Mouse (Mus musculus): Measurements from ENCODE around the gene Lrrc29.

Lrrc29 gene

DNA sequence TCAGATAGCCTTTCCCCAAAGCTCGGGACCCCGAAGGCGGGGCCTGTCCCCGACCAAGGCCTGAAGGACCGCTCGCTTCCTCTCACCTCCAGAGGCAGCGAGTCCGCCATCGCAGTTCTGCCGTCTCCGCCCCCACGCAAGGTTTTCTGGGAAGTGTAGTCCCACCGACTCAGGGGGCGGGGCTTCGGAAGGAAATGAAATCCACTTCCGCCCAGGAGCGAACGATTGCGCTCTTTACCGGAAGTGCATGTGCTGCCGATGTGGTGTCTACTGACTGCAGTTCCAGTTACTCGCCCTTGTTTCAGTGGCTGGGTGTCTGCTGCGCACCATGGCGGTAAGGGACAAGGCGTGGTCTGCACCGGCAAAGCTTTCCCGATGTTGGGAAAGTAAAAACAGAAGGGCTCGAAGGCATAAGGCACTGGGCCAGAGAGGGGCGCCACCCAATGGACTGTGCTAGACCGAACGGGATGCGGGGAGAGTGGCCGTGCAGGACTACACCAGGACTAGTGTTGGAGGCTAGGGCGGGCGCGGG, at the start of gene Lrrc29, which contains the start of gene Tmem208:
Lrrc29 (minus strand) TSS at position 138 of the 532 bp plus-strand sequence.
Tmem208 (plus strand) TSS at position 214 of the 532 bp plus-strand sequence.
- peak; percentile 97 for DNase-seq

DNA sequence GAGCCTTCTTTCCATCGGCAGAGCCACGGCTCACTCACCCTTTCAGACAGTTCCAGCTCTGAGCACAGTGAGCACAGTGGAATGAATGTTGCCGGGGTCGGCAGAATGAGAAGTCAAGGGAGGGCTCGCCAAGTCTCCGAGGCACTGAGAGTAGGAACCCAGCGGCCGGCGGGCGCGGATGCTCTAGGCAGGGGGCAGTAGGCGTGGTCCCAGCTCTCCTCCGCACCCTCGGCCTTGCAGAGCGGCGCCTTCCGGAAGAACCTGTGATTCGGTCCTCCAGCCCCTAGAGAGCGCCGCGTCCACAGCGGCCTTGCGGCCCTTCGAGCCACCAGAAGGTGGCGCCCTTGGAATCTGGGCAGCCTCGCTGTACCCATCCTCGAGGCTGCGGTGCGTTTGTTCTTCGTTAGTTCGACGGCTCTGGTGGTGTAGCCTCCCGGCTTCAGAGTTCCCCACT, 48.5 kb upstream of the Lrrc29 start:
- no peak for DNase-seq

DNA sequence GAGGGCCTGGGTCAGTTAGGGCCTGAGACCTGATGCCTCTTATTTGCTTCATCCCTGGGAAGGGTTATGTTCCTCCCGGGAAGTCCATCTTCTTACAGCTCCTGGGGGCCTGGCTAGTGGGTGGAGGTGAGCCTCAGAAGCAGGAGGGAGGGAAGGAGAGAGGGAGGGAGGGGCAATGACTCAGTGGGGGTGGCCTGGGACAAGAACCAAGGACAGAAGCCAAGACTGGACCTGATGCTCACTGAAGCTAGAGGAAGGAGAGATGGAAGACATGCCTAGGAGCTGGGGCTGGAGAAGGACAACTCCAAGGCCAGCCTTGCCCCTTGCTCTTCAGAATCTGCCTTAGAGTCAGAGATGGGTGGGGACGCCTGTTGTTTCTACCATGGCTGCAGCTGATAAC, 47.0 kb upstream of the Lrrc29 start, which contains the start of gene Plekhg4:
Plekhg4 (plus strand) TSS at position 243 of the 400 bp plus-strand sequence.
- no peak for DNase-seq

GRCm38 (mm10) chr8:105372473-105372872, 46.4 kb upstream of the Lrrc29 start:
- no peak for DNase-seq

- no peak for DNase-seq
Observed at GRCm38 (mm10) chr8:105367107-105367506, 41.0 kb upstream of the Lrrc29 start.

DNA sequence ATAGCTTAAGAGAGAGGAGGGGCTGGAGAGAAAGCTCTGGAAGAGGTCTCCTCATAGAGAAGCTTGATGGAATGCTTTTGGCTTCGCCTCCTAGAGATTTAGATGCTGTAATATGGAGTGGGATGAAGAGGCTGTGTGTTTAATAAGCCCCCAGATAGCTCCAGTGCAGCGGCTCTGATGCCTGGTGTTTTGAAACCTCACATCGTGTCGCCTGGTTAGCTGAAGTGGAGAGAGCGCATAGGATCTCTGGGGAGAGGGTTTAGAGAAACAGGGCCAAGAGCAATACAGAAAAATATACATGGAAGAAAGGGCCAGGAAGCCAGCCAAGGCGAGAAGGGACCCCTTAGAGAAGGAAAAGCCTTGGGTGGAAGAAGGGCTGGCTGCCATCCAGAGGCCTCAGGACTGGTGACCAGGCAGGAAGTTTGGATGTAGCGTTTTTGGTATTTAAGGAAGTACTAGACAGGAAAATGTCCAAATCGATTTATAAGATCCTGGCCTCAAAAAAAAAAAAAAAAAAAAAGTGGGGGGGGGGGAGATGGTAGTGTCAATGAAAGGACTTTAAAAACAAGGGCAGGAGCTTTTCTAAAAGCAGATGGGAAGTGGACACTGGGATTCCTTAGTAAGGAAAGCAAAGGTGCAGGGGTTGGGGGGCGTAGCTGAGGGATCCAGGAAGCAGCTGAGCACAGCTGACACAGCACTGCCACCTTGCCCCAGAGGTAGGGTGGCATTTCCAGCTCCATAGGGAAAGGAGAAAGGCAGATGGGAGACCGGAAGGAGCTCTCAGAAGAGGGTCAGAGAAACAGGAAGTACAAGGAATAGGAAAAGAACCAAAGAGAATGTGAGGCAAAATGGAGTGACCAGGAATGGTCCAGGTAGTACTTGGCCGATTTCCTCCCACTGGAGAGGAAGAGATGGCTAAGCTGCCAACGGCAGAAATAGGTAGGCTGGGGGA, 35.9 kb upstream of the Lrrc29 start:
- DNase-seq: peak; percentile 43

- no peak for DNase-seq
Observed at GRCm38 (mm10) chr8:105359646-105360045, 33.6 kb upstream of the Lrrc29 start.

DNA sequence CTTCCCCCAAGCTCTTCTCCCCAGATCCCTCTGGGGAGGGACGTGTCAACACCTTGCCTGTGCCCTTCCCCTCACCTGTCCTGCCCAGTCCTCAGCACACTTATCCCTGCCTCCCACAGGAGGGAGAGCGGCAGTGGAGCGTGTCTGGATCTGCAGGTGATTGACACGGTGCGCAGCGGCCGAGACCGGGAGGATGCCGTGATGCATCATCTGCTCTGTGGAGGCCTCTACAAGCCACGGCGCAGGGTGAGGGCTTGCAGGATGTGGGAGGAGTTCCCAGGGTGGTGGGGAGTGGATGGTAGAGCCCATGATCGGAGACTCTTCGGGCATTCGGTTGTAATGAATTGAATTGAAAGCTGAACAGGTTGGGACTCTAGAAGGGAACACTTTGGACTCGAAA, 33.1 kb upstream of the Lrrc29 start:
- DNase-seq: no peak

GRCm38 (mm10) chr8:105356681-105357080, 30.6 kb upstream of the Lrrc29 start:
- DNase-seq: no peak

DNA sequence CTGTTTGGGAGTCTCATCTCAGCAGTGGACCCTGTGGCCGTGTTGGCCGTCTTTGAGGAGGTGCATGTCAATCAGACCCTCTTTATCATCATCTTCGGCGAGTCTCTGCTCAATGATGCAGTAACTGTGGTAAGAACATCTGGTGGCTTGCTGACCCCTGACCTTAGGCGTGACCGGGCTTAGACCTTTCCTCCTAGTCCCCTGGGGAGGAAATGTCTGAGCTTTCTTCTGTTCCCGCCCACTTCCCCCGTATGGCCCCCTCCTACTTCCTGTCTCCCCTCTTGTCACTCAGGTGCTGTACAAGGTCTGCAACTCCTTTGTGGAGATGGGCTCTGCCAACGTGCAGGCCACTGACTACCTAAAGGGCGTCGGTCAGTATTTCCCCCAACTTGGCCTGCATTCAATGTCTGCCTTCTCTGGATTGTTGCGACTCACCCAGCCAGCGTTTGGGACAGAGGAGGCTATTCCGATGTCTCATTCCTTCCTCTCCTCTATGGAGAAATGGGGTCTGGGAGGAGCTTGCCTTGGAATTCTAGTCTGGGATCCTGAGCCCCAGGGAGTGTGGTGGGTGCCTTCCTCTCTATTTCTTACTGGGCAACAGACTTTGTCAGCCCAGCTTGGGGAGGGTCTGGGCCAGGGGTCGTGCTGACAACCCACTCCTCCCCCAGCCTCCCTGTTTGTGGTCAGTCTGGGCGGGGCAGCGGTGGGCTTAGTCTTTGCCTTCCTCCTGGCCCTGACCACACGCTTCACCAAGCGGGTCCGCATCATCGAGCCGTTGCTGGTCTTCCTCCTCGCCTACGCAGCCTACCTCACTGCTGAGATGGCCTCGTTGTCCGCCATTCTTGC, 29.3 kb upstream of the Lrrc29 start:
- peak; percentile 65 for DNase-seq

GRCm38 (mm10) chr8:105354549-105354948, 28.5 kb upstream of the Lrrc29 start:
- no peak for DNase-seq

- DNase-seq: no peak
Observed at GRCm38 (mm10) chr8:105353583-105354135, 27.6 kb upstream of the Lrrc29 start.

DNA sequence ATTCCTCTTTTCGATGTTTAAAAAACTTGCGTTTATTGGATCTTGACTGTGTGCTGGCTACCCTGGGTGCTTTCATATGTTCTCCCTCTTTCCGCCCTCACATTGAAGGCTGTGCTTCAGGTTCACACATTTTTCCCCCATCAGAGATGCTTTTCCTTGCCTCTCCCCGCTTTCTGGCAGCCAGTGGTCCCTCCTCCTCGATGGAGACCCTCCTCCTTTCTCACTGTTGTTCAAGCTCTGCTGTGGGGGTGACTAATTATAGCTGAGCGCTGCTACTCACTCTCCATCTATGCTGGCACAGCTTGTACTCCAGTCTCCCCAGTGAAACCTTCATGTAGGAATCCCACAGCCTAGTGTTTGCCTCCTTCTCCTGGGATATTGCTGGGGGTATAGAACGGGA, 24.1 kb upstream of the Lrrc29 start:
- no peak for DNase-seq

DNA sequence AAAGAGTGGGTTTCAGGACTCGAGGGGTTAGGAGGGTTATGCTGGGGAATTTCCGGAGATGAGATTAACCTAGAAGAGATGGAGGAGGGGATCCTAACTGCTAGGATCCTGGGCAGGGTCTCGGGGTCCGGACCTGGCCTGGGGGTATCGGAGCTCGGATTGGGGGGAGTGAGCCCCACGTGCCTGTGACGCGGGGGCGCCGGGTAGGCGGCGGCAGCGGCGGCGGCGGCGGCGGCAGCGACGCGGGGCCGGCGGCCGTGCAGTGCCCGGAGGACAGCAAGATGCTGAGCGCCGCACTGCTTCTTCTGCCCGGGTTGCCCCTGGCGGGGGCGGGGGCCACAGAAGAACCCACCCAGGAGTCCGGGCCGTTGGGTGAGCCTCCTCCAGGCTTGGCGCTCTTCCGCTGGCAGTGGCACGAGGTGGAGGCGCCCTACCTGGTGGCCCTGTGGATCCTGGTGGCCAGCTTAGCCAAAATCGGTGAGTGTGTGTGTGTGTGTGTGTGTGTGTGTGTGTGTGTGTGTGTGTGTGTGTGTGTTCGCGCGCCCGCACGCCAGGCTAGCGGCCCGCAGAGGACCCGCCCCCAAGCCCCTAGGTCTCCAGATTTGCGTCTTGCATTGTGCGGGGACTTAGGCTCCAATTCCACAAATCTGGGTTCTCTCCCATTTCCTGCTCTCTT, 23.2 kb upstream of the Lrrc29 start:
- no peak for DNase-seq

- peak; percentile 34 for DNase-seq
Observed at GRCm38 (mm10) chr8:105348450-105349095, 22.5 kb upstream of the Lrrc29 start, which contains the start of gene Slc9a5. Gene Slc9a5, plus strand, starts transcription at chr8:105348843.

- DNase-seq: peak; percentile 97
Observed at GRCm38 (mm10) chr8:105347428-105348221, 21.5 kb upstream of the Lrrc29 start, which contains the start of gene Fhod1. Gene Fhod1, minus strand, starts transcription at chr8:105347953.

- DNase-seq: peak; percentile 74
Observed at GRCm38 (mm10) chr8:105346611-105347427, 20.7 kb upstream of the Lrrc29 start.

- DNase-seq: peak; percentile 45
Observed at GRCm38 (mm10) chr8:105345061-105345975, 19.2 kb upstream of the Lrrc29 start.
